Comparison of ENCODE assay signal across 13 mouse cellular contexts in the genomic region with DNA sequence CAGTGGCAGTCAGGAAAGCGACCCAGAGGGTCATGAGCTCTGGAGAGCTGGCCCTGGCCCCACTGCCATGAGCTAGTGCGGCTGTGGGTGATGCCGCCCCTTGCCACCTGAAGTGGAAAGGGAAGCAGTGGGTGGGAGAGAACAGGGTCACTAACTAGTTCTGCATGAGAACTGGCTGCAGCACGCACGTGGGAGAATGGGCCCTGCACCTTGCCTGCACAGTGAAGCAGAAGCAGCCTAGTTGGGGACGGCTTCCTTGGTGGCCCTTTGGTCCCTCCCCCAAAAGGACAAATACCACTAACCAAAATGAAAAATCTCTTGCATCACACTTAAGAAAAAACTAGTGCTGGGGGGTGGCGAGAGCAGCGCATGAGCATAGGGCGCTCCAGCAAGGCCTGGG. TPM values are rescaled to one million over a fixed set of nuclear protein-coding genes. Genes with fewer than 3 reads are reported as not detected.
DNase-seq lines count a peak whose midpoint lies in the region; ATAC-seq and TF ChIP-seq lines count a peak whose summit lies in the region.
"Had no signal": no experiment of that assay in that cellular context is flagged by ENCODE, and none has a peak within 500 bp of the region (broad histone marks: within the 10 kb centered on the region; RNA-seq: fewer than 3 reads in every experiment).

No protein-coding gene starts in this region.

- peak overlapping the region; percentile 24; the same call in 1 of the 2 replicates for H3K4me2 ChIP-seq in heart, embryonic 13.5 days
- 0 out of 2 replicates have a peak overlapping the region, but pooled peaks have one; percentile 7 for H3K4me2 ChIP-seq in embryonic facial prominence, embryonic 11.5 days (ENCODE audit: low read depth, low read length)

- 87% methylated on average over 9 of the region's 9 CpGs for WGBS in heart, embryonic 13.5 days
- 54% methylated on average over 9 of the region's 9 CpGs for WGBS in thymus, adult 2 months
- WGBS in embryonic facial prominence, embryonic 11.5 days: 89% methylated on average over 9 of the region's 9 CpGs

- H3K27me3 ChIP-seq in heart, embryonic 13.5 days (replicated peaks): no peaks in the 10 kb centered on the region
- no peaks in the 10 kb centered on the region for H3K27me3 ChIP-seq in thymus, adult 2 months (ENCODE audit: control insufficient read depth, insufficient read depth, low read length)
- H3K27me3 ChIP-seq in embryonic facial prominence, embryonic 11.5 days (ENCODE audit: control insufficient read depth, insufficient read depth, low read length): no peaks in the 10 kb centered on the region
- no peaks in the 10 kb centered on the region for H3K27me3 ChIP-seq in splenic B cell, adult 2 months (ENCODE audit: control insufficient read depth, insufficient read depth, low read length, poor library complexity, severe bottlenecking)

- H3K9ac ChIP-seq in heart, embryonic 13.5 days: 0 out of 2 replicates have a peak overlapping the region, but pooled peaks have one; percentile 24
- no peak overlapping the region for H3K9ac ChIP-seq in embryonic facial prominence, embryonic 11.5 days (replicated peaks; ENCODE audit: low read length)

- H3K9me3 ChIP-seq in heart, embryonic 13.5 days: no peaks in the 10 kb centered on the region
- H3K9me3 ChIP-seq in embryonic facial prominence, embryonic 11.5 days (replicated peaks; ENCODE audit: control insufficient read depth, low read length): no peaks in the 10 kb centered on the region

- TF ChIP-seq CTCF in thymus, adult 2 months (IDR thresholded peaks at IDR 0.05; ENCODE audit: borderline replicate concordance, control insufficient read depth, extremely low read depth, insufficient read depth, low read length, poor library complexity): no peak

- intact Hi-C loops in heart, postnatal 14 days (cut with DNase I): loop anchor here (10.0 kb wide), 1 partner anchor 264 kb away; a partner anchor contains a TSS

- H3K27ac ChIP-seq in heart, embryonic 13.5 days (replicated peaks): no peak overlapping the region
- peak overlapping the region; percentile 77 for H3K27ac ChIP-seq in thymus, adult 2 months (ENCODE audit: control insufficient read depth, insufficient read depth, low read length)
- no peak overlapping the region for H3K27ac ChIP-seq in embryonic facial prominence, embryonic 11.5 days (replicated peaks; ENCODE audit: low read depth, low read length)
- H3K27ac ChIP-seq: stomach, postnatal 0 days had no signal

- no peak for TF ChIP-seq POLR2A in thymus, adult 2 months (IDR thresholded peaks at IDR 0.05; ENCODE audit: control insufficient read depth, extremely low read depth, insufficient read depth, low read length, poor library complexity)

- H3K4me1 ChIP-seq in heart, embryonic 13.5 days: peaks cover 77% of the 10 kb centered on the region
- peaks cover 68% of the 10 kb centered on the region for H3K4me1 ChIP-seq in thymus, adult 2 months (replicated peaks; ENCODE audit: control insufficient read depth, insufficient read depth, low read length)
- peaks cover 4% of the 10 kb centered on the region; the same call in 1 of the 2 replicates for H3K4me1 ChIP-seq in embryonic facial prominence, embryonic 11.5 days (ENCODE audit: control insufficient read depth, insufficient read depth, low read length)

- peaks cover 27% of the 10 kb centered on the region for H3K36me3 ChIP-seq in heart, embryonic 13.5 days
- H3K36me3 ChIP-seq in thymus, adult 2 months (ENCODE audit: control insufficient read depth, insufficient read depth, low read length): no peaks in the 10 kb centered on the region
- H3K36me3 ChIP-seq in embryonic facial prominence, embryonic 11.5 days (replicated peaks; ENCODE audit: control insufficient read depth, insufficient read depth, low read depth, low read length): no peaks in the 10 kb centered on the region
- peaks cover 4% of the 10 kb centered on the region for H3K36me3 ChIP-seq in splenic B cell, adult 2 months (ENCODE audit: control insufficient read depth, insufficient read depth, low read length, poor library complexity, severe bottlenecking)

- no peak for DNase-seq in heart, postnatal 14 days
- DNase-seq in thymus, adult 2 months: peak; percentile 34
- no peak for DNase-seq in thymus, postnatal 25 days
- no peak for DNase-seq in embryonic facial prominence, embryonic 11.5 days (ENCODE audit: low spot score)
- peak; percentile 31 for DNase-seq in splenic B cell, adult 2 months (ENCODE audit: low read depth, low spot score)
- no peak for DNase-seq in urinary bladder, postnatal 10 days (ENCODE audit: low spot score)
- DNase-seq: adrenal gland, postnatal 36 days; gastrocnemius, postnatal 36 days; heart, postnatal 4 days; lung, adult 2 months; right cerebral cortex, postnatal 4 days had no signal

- H3K4me3 ChIP-seq in heart, embryonic 13.5 days: no peak overlapping the region
- peak overlapping the region; percentile 7 for H3K4me3 ChIP-seq in thymus, adult 2 months (ENCODE audit: control insufficient read depth, insufficient read depth, low read length)
- no peak overlapping the region for H3K4me3 ChIP-seq in embryonic facial prominence, embryonic 11.5 days (ENCODE audit: low read depth, low read length)

- ATAC-seq in heart, embryonic 13.5 days (ENCODE audit: extremely low read depth, insufficient number of reproducible peaks, low FRiP score, low TSS enrichment): no peak
- no peak for ATAC-seq in embryonic facial prominence, embryonic 11.5 days (replicated peaks; ENCODE audit: insufficient number of reproducible peaks, low FRiP score, low TSS enrichment, low read depth)

RNA-seq across cellular contexts. Expression of a gene that starts 3.2 kb away (rescaled TPM):
- 26.0 and 27.2 TPM in 2 replicates for polyA plus RNA-seq in heart, embryonic 13.5 days (2015; fragmentation: Nextera tagmentation; extraction: Ambion mirVana)
- 10 to 100 TPM in 1 of 2 experiments, 1 to 10 TPM in 1; 7.0 to 11.4 TPM for total RNA-seq in heart, postnatal 14 days (2021)
- 252 and 261 TPM in 2 replicates for polyA plus RNA-seq in thymus, adult 2 months (2012; rRNA removed)
- 42.3 and 45.0 TPM in 2 replicates for polyA plus RNA-seq in embryonic facial prominence, embryonic 11.5 days (2014; fragmentation: Nextera tagmentation; extraction: Ambion mirVana)

RNA-seq across cellular contexts. Expression of a gene that starts 3.4 kb away (rescaled TPM):
- 12.7 and 13.5 TPM in 2 replicates for polyA plus RNA-seq in heart, embryonic 13.5 days (2015; fragmentation: Nextera tagmentation; extraction: Ambion mirVana)
- 1 to 10 TPM; 4.5 to 4.9 TPM for total RNA-seq in heart, postnatal 14 days (2021)
- 56.4 and 66.9 TPM in 2 replicates for polyA plus RNA-seq in thymus, adult 2 months (2012; rRNA removed)
- polyA plus RNA-seq in embryonic facial prominence, embryonic 11.5 days (2014; fragmentation: Nextera tagmentation; extraction: Ambion mirVana): 4.8 and 7.6 TPM in 2 replicates

RNA-seq across cellular contexts. Expression of a gene that starts 20.7 kb away (rescaled TPM):
- 78.2 and 78.7 TPM in 2 replicates for polyA plus RNA-seq in heart, embryonic 13.5 days (2015; fragmentation: Nextera tagmentation; extraction: Ambion mirVana)
- total RNA-seq in heart, postnatal 14 days (2021): 100 to 1,000 TPM; 166 to 169 TPM
- polyA plus RNA-seq in thymus, adult 2 months (2012; rRNA removed): 606 and 621 TPM in 2 replicates
- polyA plus RNA-seq in embryonic facial prominence, embryonic 11.5 days (2014; fragmentation: Nextera tagmentation; extraction: Ambion mirVana): 63.7 and 67.0 TPM in 2 replicates

RNA-seq across cellular contexts. Expression of a gene that starts 41.7 kb away (rescaled TPM):
- 50.9 and 53.7 TPM in 2 replicates for polyA plus RNA-seq in heart, embryonic 13.5 days (2015; fragmentation: Nextera tagmentation; extraction: Ambion mirVana)
- 10 to 100 TPM; 40.6 to 41.9 TPM for total RNA-seq in heart, postnatal 14 days (2021)
- 94.7 and 103 TPM in 2 replicates for polyA plus RNA-seq in thymus, adult 2 months (2012; rRNA removed)
- polyA plus RNA-seq in embryonic facial prominence, embryonic 11.5 days (2014; fragmentation: Nextera tagmentation; extraction: Ambion mirVana): 53.5 and 56.3 TPM in 2 replicates

RNA-seq across cellular contexts. Expression of a gene that starts 43.5 kb away (rescaled TPM):
- polyA plus RNA-seq in heart, embryonic 13.5 days (2015; fragmentation: Nextera tagmentation; extraction: Ambion mirVana): 44.0 and 46.4 TPM in 2 replicates
- 10 to 100 TPM; 44.6 to 47.8 TPM for total RNA-seq in heart, postnatal 14 days (2021)
- 182 and 195 TPM in 2 replicates for polyA plus RNA-seq in thymus, adult 2 months (2012; rRNA removed)
- 57.6 and 61.0 TPM in 2 replicates for polyA plus RNA-seq in embryonic facial prominence, embryonic 11.5 days (2014; fragmentation: Nextera tagmentation; extraction: Ambion mirVana)

Comparison
In these comparisons a context has a peak if more than half of its experiments do, and no peak if none do; other contexts are left out.
1. DNase-seq: peak in thymus, adult 2 months (single experiment) and splenic B cell, adult 2 months (single experiment); none in heart, postnatal 14 days (0 of 2), thymus, postnatal 25 days (single experiment), embryonic facial prominence, embryonic 11.5 days (single experiment) and urinary bladder, postnatal 10 days (single experiment).